Mouse (Mus musculus): Measurements from ENCODE around the gene Rhebl1. TPM values are rescaled to one million over a fixed set of nuclear protein-coding genes. Genes with fewer than 3 reads are reported as not detected.

The Rhebl1 gene
- total and polyA plus RNA-seq, 3 experiments: 10.1 to 16.6 TPM; not detected in 1

DNA sequence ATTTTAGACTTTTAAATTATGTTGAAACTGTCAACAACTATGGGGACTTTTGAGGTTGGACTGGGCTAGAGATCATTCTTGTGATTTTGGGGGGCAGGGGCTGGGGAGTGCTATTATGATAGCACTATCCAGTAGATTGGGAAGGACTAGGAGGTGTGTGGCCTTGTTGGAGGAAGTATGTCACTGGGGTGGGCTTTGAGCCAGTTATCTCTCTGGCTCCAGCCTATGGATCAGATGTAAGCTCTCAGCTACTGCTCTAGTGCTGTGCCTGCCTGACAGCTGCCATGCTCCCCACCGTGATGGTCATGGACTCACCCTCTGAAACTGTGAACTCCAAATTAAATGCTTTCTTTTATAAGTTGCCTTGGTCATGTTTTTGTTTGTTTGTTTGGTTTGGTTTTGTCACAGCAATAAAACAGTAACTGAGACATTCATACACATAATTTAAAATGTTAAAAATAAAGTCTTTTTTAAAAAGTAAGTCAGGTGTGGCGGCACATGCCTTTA is 28.7 kb upstream of the Rhebl1 start (continued):
- TF ChIP-seq MEF2A (IDR thresholded peaks at IDR 0.05; ENCODE audit: extremely low read depth, insufficient replicate concordance, low read depth, low read length, poor library complexity, severe bottlenecking) (no peak), RAD21 (IDR thresholded peaks at IDR 0.05; ENCODE audit: low read depth, low read length) (no peak), MAX (IDR thresholded peaks at IDR 0.05; ENCODE audit: low read length) (no peak; the same call in 1 of the 2 replicates), ELF1 (IDR thresholded peaks at IDR 0.05; ENCODE audit: low read depth, low read length) (no peak), USF2 (IDR thresholded peaks at IDR 0.05; ENCODE audit: borderline replicate concordance in 1 of 2, insufficient read depth in 1 of 2, low read depth in 1 of 2, low read length in 2 of 2) (no peak), SMC3 (IDR thresholded peaks at IDR 0.05; ENCODE audit: low read depth, low read length) (no peak), ZKSCAN1 (IDR thresholded peaks at IDR 0.05; ENCODE audit: low read depth, low read length) (no peak), KAT2A (conservative IDR thresholded peaks at IDR 0.05; ENCODE audit: low read depth, low read length) (no peak)

GRCm38 (mm10) chr15:98922581-98922980 is 28.2 kb upstream of the Rhebl1 start:
- DNase-seq (ENCODE audit: low read depth, low spot score): no peak
- no peaks in the 10 kb centered on the region for H3K27me3 ChIP-seq (ENCODE audit: control insufficient read depth in 1 of 2, insufficient read depth in 2 of 2, low read length in 2 of 2)

GRCm38 (mm10) chr15:98921510-98921909 is 27.2 kb upstream of the Rhebl1 start:
- H3K79me2 ChIP-seq (ENCODE audit: control insufficient read depth, insufficient read depth, low read length, poor library complexity): peaks cover 2% of the 10 kb centered on the region; the same call in 1 of the 2 replicates
- H3K27me3 ChIP-seq (ENCODE audit: control insufficient read depth in 1 of 2, insufficient read depth in 2 of 2, low read length in 2 of 2): no peaks in the 10 kb centered on the region
- no peak overlapping the region for H3K4me3 ChIP-seq (ENCODE audit: control insufficient read depth in 1 of 2, insufficient read depth in 1 of 2, low read depth in 2 of 2, low read length in 2 of 2)
- H3K9me3 ChIP-seq (replicated peaks; ENCODE audit: insufficient read depth, low read length): no peaks in the 10 kb centered on the region
- no peak overlapping the region for H3K9ac ChIP-seq (ENCODE audit: control insufficient read depth, low read depth, low read length, poor library complexity, severe bottlenecking)
- H3K4me1 ChIP-seq (ENCODE audit: control insufficient read depth in 1 of 2, insufficient read depth in 2 of 2, low read length in 2 of 2): peaks cover 9 to 11% of the 10 kb centered on the region in 2 experiments; a peak in 3 of 4 replicates
- no peak overlapping the region for H3K27ac ChIP-seq (ENCODE audit: control insufficient read depth, low read depth, low read length)
- peaks cover 0 to 11% of the 10 kb centered on the region in 2 experiments; a peak in 2 of 4 replicates for H3K36me3 ChIP-seq (ENCODE audit: control insufficient read depth in 1 of 2, insufficient read depth in 2 of 2, low read length in 2 of 2)
- TF ChIP-seq SIN3A (IDR thresholded peaks at IDR 0.05; ENCODE audit: low read length) (no peak), ZMIZ1 (IDR thresholded peaks at IDR 0.05; ENCODE audit: low read depth, low read length) (no peak), POLR2AphosphoS2 (IDR thresholded peaks at IDR 0.05; ENCODE audit: low read length) (no peak), USF2 (IDR thresholded peaks at IDR 0.05; ENCODE audit: borderline replicate concordance in 1 of 2, insufficient read depth in 1 of 2, low read depth in 1 of 2, low read length in 2 of 2) (no peak), ZNF384 (IDR thresholded peaks at IDR 0.05; ENCODE audit: low read depth, low read length) (no peak), CHD2 (IDR thresholded peaks at IDR 0.05; ENCODE audit: low read length) (no peak), ETS1 (IDR thresholded peaks at IDR 0.05; ENCODE audit: low read depth, low read length) (no peak), TCF12 (IDR thresholded peaks at IDR 0.05; ENCODE audit: low read depth, low read length) (no peak), POLR2AphosphoS5 (IDR thresholded peaks at IDR 0.05; ENCODE audit: borderline replicate concordance, low read depth, low read length) (no peak), JUND (IDR thresholded peaks at IDR 0.05; ENCODE audit: low read depth, low read length) (no peak), TBP (IDR thresholded peaks at IDR 0.05; ENCODE audit: low read depth, low read length) (no peak), KAT2A (conservative IDR thresholded peaks at IDR 0.05; ENCODE audit: low read depth, low read length) (no peak), CHD1 (IDR thresholded peaks at IDR 0.05; ENCODE audit: low read depth, low read length) (no peak), MAZ (IDR thresholded peaks at IDR 0.05; ENCODE audit: low read depth, low read length) (no peak)
- DNase-seq (ENCODE audit: low read depth, low spot score): no peak

More at GRCm38 (mm10) chr15:98922581-98922980, 28.2 kb upstream of the Rhebl1 start:
- no peak overlapping the region for H3K9ac ChIP-seq (ENCODE audit: control insufficient read depth, low read depth, low read length, poor library complexity, severe bottlenecking)
- TF ChIP-seq MYC (IDR thresholded peaks at IDR 0.05; ENCODE audit: low read depth, low read length) (no peak), EP300 (IDR thresholded peaks at IDR 0.05; ENCODE audit: low read depth in 1 of 2, low read length in 2 of 2) (no peak), SIN3A (IDR thresholded peaks at IDR 0.05; ENCODE audit: low read length) (no peak), POLR2AphosphoS2 (IDR thresholded peaks at IDR 0.05; ENCODE audit: low read length) (no peak), GATA1 (IDR thresholded peaks at IDR 0.05; ENCODE audit: low read depth, low read length) (no peak), ZC3H11A (IDR thresholded peaks at IDR 0.05; ENCODE audit: low read depth, low read length) (no peak), ETS1 (IDR thresholded peaks at IDR 0.05; ENCODE audit: low read depth, low read length) (no peak), NRF1 (IDR thresholded peaks at IDR 0.05; ENCODE audit: insufficient read depth, low read depth, low read length, poor library complexity, severe bottlenecking) (no peak)
- peaks cover 0 to 7% of the 10 kb centered on the region in 2 experiments; a peak in 2 of 4 replicates for H3K36me3 ChIP-seq (ENCODE audit: control insufficient read depth in 1 of 2, insufficient read depth in 2 of 2, low read length in 2 of 2)
- no peaks in the 10 kb centered on the region for H3K9me3 ChIP-seq (replicated peaks; ENCODE audit: insufficient read depth, low read length)
- H3K4me3 ChIP-seq (ENCODE audit: control insufficient read depth in 1 of 2, insufficient read depth in 1 of 2, low read depth in 2 of 2, low read length in 2 of 2): no peak overlapping the region
- H3K79me2 ChIP-seq (ENCODE audit: control insufficient read depth, insufficient read depth, low read length, poor library complexity): peaks cover 2% of the 10 kb centered on the region; the same call in 1 of the 2 replicates
- H3K4me1 ChIP-seq (ENCODE audit: control insufficient read depth in 1 of 2, insufficient read depth in 2 of 2, low read length in 2 of 2): peaks cover 9% of the 10 kb centered on the region in 2 experiments; a peak in 3 of 4 replicates
- no peak overlapping the region for H3K27ac ChIP-seq (ENCODE audit: control insufficient read depth, low read depth, low read length)
